Mouse (Mus musculus) CD4-positive, CD25-positive, alpha-beta regulatory T cell, adult 9 weeks (primary cell): ENCODE data around the gene Slc39a13. TPM values are rescaled to one million over a fixed set of nuclear protein-coding genes. Genes with fewer than 3 reads are reported as not detected.

ENCODE experiments used
- polyA plus RNA-seq: library from polyadenylated mRNA; unstranded; fragments of 100-300 nt; shearing (Covaris generic); gene quantifications from one replicate; pipeline ENCODE4 v1.2.1, GENCODE M21; 2017

The Slc39a13 gene
- polyA plus RNA-seq = 37.0 TPM

DNA sequence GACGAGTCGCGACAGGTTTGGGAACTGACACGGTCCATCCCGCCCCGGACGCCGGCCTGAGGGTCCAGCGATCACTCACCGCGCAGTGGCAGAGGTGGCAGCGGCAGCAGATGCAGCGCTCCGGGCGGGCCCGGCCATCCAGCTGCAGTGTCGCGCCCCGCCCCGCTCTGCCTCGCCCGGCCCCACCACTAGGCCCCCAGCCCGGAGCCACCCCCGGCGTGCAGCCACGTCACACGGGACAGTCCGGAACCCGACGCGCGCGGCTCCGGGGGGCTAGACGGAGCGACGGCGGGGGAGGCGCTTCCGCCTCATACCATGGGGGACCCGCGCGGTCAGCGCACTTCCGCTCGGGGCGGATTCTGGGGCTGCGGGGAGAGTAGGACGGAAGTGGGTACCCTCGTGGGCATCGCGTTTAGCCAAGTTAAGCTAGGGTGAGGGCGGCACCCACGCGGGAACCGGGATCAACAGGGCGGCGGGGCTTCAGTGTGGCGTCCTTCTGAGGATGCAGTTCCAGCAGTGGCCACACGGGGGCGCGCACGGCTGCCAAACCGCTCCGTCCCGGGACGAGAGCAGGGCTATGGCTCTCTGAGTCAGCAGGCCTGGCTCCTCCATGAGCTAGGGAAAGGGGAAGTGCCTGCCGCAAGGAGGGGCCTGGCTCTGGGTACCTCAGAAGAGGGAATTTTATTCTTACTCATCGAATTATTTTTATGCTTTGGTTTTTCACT is at the start of gene Slc39a13:
Gene Slc39a13 (minus strand): TSS at position 342 of the 725 bp plus-strand sequence.

DNA sequence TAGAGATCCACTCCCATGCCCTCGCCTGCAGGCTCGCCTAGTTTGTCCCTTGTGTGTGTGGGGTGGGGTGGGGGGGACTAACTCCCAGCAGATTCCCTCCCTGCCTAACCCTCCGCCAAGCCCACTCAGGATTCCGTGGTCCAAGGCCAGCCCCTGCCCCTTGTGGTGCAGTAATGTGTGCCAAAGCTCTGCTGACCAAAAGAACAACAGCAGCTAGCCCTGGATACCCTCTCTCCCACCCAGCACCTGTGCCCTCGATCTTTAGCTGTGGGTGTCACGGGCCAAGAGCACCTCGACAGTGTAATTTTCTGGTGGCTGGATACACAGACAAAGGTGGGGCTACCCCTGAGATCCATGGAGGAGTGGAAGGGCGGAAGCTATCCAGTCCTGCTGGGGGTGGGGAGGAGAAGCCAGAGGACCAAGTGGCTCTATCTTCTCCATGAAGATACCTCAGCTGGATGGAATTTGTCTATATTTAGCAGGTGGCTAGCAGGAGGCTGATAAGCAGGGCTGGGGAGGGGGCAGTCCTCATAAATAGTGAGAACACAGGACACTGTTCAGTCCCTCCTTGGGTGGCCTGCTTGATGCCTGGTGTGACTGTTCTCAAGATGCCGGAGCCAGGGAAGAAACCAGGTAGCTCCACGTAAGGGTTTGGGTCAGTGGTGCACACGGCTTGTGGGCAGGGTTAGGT is 47.5 kb upstream of the Slc39a13 start, which contains the start of gene Mybpc3:
Gene Mybpc3 (plus strand): TSS at position 560 of the 691 bp plus-strand sequence.

DNA sequence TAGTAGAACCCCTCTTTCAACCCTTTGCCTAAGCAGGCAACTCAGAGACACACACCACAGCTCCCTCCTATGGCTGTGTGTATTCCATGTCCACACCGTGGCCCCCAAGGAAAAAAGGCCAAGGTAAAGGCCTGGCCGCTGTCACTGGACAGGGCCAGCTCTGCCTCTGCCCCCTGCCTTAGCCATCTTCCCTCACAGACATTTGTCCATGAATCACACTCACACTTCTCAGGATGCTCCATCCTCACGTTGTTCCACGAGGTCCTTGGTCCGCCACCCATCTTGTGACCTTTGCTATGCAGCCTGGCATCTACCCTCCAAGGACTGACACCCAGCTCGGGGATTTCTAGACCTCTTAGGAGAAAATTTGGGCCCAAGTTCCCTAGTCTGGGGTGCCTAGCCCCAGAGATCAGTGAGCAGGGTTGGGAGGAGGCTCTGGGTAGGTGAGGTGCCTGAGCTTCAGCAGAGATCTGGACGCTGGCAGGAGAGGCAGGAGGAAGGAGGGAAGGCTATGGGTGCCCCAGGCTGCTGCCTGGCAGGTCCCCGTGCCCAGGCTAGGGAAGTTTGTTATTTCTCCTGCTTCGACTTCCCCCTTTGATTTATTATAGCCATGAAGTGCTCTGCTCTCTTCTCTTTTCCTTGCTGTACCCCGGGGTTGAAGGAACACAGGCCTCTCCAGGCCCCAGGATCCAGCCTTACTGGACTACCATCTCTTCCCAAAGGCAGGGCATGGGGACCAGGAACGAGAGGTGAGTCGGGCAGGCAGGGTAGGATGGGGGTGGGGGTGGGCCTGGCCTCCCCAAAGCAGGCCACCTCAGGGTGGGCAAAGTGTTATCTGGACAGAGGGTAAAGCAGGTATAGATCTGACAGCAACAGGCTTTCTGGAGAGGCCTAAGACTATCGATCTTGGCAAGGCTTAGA is 11.8 kb upstream of the Slc39a13 start, which contains the start of gene Spi1:
Gene Spi1 (plus strand): TSS at position 616 of the 921 bp plus-strand sequence.

DNA sequence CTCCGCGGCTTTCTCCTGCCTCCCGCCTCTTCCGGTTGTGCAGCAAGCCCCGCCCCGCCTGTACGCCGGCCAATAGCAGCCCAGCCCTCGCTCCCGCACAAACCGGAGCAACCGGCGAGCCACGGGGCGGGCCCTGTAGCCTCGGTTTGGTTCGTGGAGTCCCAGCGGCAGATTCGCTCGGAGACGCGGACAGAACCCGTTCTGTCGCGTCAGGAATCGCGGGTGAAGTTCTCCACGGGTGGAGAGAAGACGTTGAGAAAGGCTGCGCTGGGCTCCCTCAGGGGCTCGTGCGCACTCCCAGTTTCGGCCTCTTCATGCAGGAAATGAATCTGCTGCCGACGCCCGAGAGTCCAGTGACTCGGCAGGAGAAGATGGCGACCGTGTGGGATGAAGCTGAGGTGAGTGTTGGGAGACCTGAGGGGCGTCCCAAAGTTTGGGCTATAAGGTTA is 16.3 kb downstream of the Slc39a13 start, which contains the start of gene Psmc3:
Gene Psmc3 (plus strand): TSS at position 76 of the 449 bp plus-strand sequence.

DNA sequence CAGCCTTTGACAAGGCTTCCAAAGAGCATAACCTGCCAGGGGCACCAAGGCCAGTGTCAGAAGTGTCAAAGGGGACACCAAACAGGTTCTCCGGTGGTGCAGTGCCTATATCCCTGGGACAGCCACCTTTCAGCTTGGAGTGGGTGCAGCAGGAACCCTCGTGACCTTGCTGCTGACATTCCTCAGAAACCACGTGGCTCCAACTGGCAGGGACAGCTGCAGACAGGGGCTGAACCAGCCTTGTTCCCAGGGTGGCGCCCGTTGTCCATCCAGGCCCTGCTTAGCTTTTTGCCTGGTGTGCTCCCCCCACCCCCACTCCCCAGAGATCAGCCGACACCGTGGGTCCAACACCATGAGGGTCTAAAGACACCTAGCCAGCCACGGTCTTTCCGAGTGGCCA is 34.8 kb downstream of the Slc39a13 start, which contains the start of gene Rapsn:
Gene Rapsn (plus strand): TSS at position 236 of the 400 bp plus-strand sequence.

Other genes starting within 250 kb of the Slc39a13 start
- 161 TPM for gene Mtch2, start 223.3 kb downstream of the Slc39a13 start, polyA plus RNA-seq
- 1.6 TPM for gene C1qtnf4, start 184.6 kb downstream of the Slc39a13 start, polyA plus RNA-seq
- gene Kbtbd4, start 165.7 kb downstream of the Slc39a13 start, polyA plus RNA-seq = 51.3 TPM
- 178 TPM for gene Ndufs3, start 165.6 kb downstream of the Slc39a13 start, polyA plus RNA-seq
- 33.7 TPM for gene Celf1, start 130.0 kb downstream of the Slc39a13 start, polyA plus RNA-seq
- 5.7 TPM for gene Rapsn, start 34.8 kb downstream of the Slc39a13 start, polyA plus RNA-seq
- 289 TPM for gene Psmc3, start 16.4 kb downstream of the Slc39a13 start, polyA plus RNA-seq
- 0.48 TPM for gene Spi1, start 12.0 kb upstream of the Slc39a13 start, polyA plus RNA-seq
- not detected for gene Mybpc3, start 47.7 kb upstream of the Slc39a13 start, polyA plus RNA-seq
- 123 TPM for gene Madd, start 113.4 kb upstream of the Slc39a13 start, polyA plus RNA-seq
- gene Nr1h3, start 132.4 kb upstream of the Slc39a13 start, polyA plus RNA-seq = 1.9 TPM
- gene Acp2, start 132.5 kb upstream of the Slc39a13 start, polyA plus RNA-seq = 20.9 TPM
- 101 TPM for gene Ddb2, start 166.6 kb upstream of the Slc39a13 start, polyA plus RNA-seq
- gene Pacsin3, start 185.5 kb upstream of the Slc39a13 start, polyA plus RNA-seq = 0.89 TPM
- 145 TPM for gene Arfgap2, start 194.6 kb upstream of the Slc39a13 start, polyA plus RNA-seq